Comparison of ENCODE assay signal across 11 mouse cellular contexts in genomic region chr5:36213310-36213709, GRCm38 (mm10). TPM values are rescaled to one million over a fixed set of nuclear protein-coding genes. Genes with fewer than 3 reads are reported as not detected.
A peak's percentile ranks its signal among the peaks of the same experiment; 100 is the strongest.
DNase-seq lines count a peak whose midpoint lies in the region; ATAC-seq and TF ChIP-seq lines count a peak whose summit lies in the region.
"Had no signal": no experiment of that assay in that cellular context is flagged by ENCODE, and none has a peak within 500 bp of the region (broad histone marks: within the 10 kb centered on the region; RNA-seq: fewer than 3 reads in every experiment).

No protein-coding gene starts in this region.

- no peak overlapping the region for H3K27ac ChIP-seq in midbrain, postnatal 0 days (ENCODE audit: low read depth, low read length)
- H3K27ac ChIP-seq in midbrain, embryonic 16.5 days (ENCODE audit: low read length): no peak overlapping the region
- H3K27ac ChIP-seq in liver, postnatal 0 days (ENCODE audit: low read depth): no peak overlapping the region
- H3K27ac ChIP-seq: macrophage had no signal

- H3K4me1 ChIP-seq in midbrain, postnatal 0 days (ENCODE audit: insufficient read depth, low read length): no peaks in the 10 kb centered on the region
- no peaks in the 10 kb centered on the region for H3K4me1 ChIP-seq in midbrain, embryonic 16.5 days (ENCODE audit: control insufficient read depth, insufficient read depth, low read length)
- H3K4me1 ChIP-seq in liver, postnatal 0 days (ENCODE audit: insufficient read depth): no peaks in the 10 kb centered on the region

- peak; percentile 27 to 51 for DNase-seq in cerebellum, postnatal 25 days
- no peak for DNase-seq in cerebellum, adult 9-11 months
- peak; percentile 71 for DNase-seq in midbrain, postnatal 0 days (ENCODE audit: low spot score)
- DNase-seq in left cerebral cortex, postnatal 36 days (ENCODE audit: low spot score in 2 of 2): peak; percentile 92 to 94
- peak; percentile 87 for DNase-seq in thymus, postnatal 25 days
- DNase-seq in liver, postnatal 0 days: no peak
- DNase-seq in Muller cell, postnatal 12 days (ENCODE audit: inconsistent ontology term): no peak
- DNase-seq: kidney, adult 9 months had no signal

- 0 out of 2 replicates have a peak, but pooled peaks have one; percentile 21 for ATAC-seq in midbrain, postnatal 0 days (ENCODE audit: low FRiP score)
- no peak for ATAC-seq in midbrain, embryonic 16.5 days
- ATAC-seq in liver, postnatal 0 days: no peak

- intact Hi-C loops in left cerebral cortex, postnatal 36 days (cut with DNase I): loop anchor here (5.0 kb wide), 2 partner anchors 181 to 184 kb away; partner anchors contain the start of gene Sorcs2

- no peak overlapping the region for H3K9ac ChIP-seq in midbrain, postnatal 0 days (replicated peaks; ENCODE audit: low read length, poor library complexity, severe bottlenecking)
- no peak overlapping the region for H3K9ac ChIP-seq in midbrain, embryonic 16.5 days (ENCODE audit: low read depth, low read length)
- no peak overlapping the region for H3K9ac ChIP-seq in liver, postnatal 0 days (replicated peaks)

- no peaks in the 10 kb centered on the region for H3K27me3 ChIP-seq in midbrain, postnatal 0 days (ENCODE audit: insufficient read depth, low read length)
- no peaks in the 10 kb centered on the region for H3K27me3 ChIP-seq in midbrain, embryonic 16.5 days (ENCODE audit: control insufficient read depth, insufficient read depth, low read depth, low read length)
- no peaks in the 10 kb centered on the region for H3K27me3 ChIP-seq in liver, postnatal 0 days (ENCODE audit: insufficient read depth, low read length)

- no peaks in the 10 kb centered on the region for H3K36me3 ChIP-seq in midbrain, postnatal 0 days (ENCODE audit: insufficient read depth, low read length)
- H3K36me3 ChIP-seq in midbrain, embryonic 16.5 days (ENCODE audit: control insufficient read depth, insufficient read depth, low read length): no peaks in the 10 kb centered on the region
- H3K36me3 ChIP-seq in liver, postnatal 0 days (replicated peaks; ENCODE audit: insufficient read depth, low read length): no peaks in the 10 kb centered on the region

- no peaks in the 10 kb centered on the region for H3K9me3 ChIP-seq in midbrain, postnatal 0 days (ENCODE audit: low read length)
- H3K9me3 ChIP-seq in midbrain, embryonic 16.5 days (replicated peaks; ENCODE audit: control insufficient read depth, low read length, poor library complexity, severe bottlenecking): no peaks in the 10 kb centered on the region
- H3K9me3 ChIP-seq in liver, postnatal 0 days (ENCODE audit: low read length): no peaks in the 10 kb centered on the region

- H3K4me3 ChIP-seq in midbrain, postnatal 0 days (ENCODE audit: low read depth, low read length): no peak overlapping the region
- no peak overlapping the region for H3K4me3 ChIP-seq in midbrain, embryonic 16.5 days (ENCODE audit: low read depth, low read length)
- no peak overlapping the region for H3K4me3 ChIP-seq in liver, postnatal 0 days (ENCODE audit: low read depth, low read length)

- no peak for TF ChIP-seq EP300 in liver, postnatal 0 days (IDR thresholded peaks at IDR 0.05; ENCODE audit: low read depth)

- H3K4me2 ChIP-seq in midbrain, postnatal 0 days (ENCODE audit: low read depth, low read length, poor library complexity, severe bottlenecking): no peak overlapping the region
- H3K4me2 ChIP-seq in midbrain, embryonic 16.5 days (ENCODE audit: low read length): no peak overlapping the region
- no peak overlapping the region for H3K4me2 ChIP-seq in liver, postnatal 0 days (ENCODE audit: low read depth, low read length)

- 70% methylated on average over 10 of the region's 10 CpGs for WGBS in midbrain, postnatal 0 days
- WGBS in midbrain, embryonic 16.5 days: 72% methylated on average over 10 of the region's 10 CpGs
- 72% methylated on average over 10 of the region's 10 CpGs for WGBS in liver, postnatal 0 days (ENCODE audit: insufficient replicate concordance)

- peak; percentile 35; the same call in 1 of the 2 replicates for TF ChIP-seq CTCF in midbrain, postnatal 0 days (IDR thresholded peaks at IDR 0.05)
- TF ChIP-seq CTCF in liver, postnatal 0 days (IDR thresholded peaks at IDR 0.05; ENCODE audit: low read depth): no peak

RNA-seq across cellular contexts. Expression of gene Psapl1, which starts 9.5 kb away (rescaled TPM):
- 0.55 TPM in 1 of 2 replicates, not detected in the other for total RNA-seq in midbrain, postnatal 0 days (2014; rRNA removed)
- polyA plus RNA-seq in midbrain, postnatal 0 days (2015; fragmentation: Nextera tagmentation; extraction: Ambion mirVana): not detected in 2 replicates
- 0.07 TPM in 1 of 2 replicates, not detected in the other for polyA plus RNA-seq in midbrain, embryonic 16.5 days (2015; fragmentation: Nextera tagmentation; extraction: Ambion mirVana)
- not detected for total RNA-seq in left cerebral cortex, postnatal 36 days (2021)
- polyA plus RNA-seq in liver, postnatal 0 days (2015; fragmentation: Nextera tagmentation; extraction: Ambion mirVana): not detected in 2 replicates
- total RNA-seq: gastrocnemius, adult 8-10 months had no signal
- polyA plus RNA-seq: macrophage had no signal

Comparison
In these comparisons a context has a peak if more than half of its experiments do, and no peak if none do; other contexts are left out.
1. DNase-seq: peak in cerebellum, postnatal 25 days (2 of 2), midbrain, postnatal 0 days (single experiment), left cerebral cortex, postnatal 36 days (2 of 2) and thymus, postnatal 25 days (single experiment); none in cerebellum, adult 9-11 months (single experiment), liver, postnatal 0 days (single experiment) and Muller cell, postnatal 12 days (single experiment).